Mouse (Mus musculus): ENCODE data around the gene Tmem215.

Gene Tmem215

DNA sequence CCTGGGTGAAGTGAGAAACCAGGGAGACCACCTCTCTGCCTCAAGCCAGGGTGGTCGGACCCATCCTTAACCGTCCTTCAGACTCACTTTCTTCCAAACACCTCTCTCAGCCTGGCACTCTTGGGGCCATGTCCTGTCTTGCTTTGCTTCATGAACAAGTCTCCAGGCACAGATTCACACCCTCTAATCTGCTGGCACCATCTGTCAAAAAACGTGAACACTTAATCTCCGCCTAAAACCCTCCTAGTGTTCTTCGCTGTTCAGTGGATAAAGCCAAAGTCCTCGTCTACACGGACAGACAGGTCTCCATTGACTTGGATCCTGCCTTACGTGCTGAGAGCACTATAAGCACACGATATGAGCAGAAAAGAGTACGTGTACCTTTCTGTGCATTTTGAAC lies at the start of gene Tmem215:
Tmem215 (plus strand) TSS at position 301 of the 400 bp plus-strand sequence.
- DNase-seq, result no peak

DNA sequence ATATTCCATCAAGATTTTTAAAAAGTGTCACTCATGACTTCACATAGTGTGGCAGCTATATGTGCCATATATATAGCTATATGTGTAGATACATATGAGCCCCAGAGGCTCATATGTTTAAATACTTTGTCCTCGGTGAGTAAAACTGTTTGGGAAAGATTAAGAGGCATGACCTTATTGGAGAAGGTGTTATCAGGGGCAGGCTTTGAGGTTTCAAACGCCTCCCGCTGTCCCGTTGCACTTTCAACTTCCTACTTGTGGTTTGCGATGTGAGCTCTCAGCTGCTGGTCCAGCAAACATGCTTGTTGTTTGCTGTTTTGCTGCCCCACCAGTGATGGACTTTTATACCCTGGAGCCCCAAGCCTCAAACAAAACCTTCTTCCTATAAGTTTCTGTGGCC lies 40.1 kb upstream of the Tmem215 start:
- DNase-seq, result no peak

DNA sequence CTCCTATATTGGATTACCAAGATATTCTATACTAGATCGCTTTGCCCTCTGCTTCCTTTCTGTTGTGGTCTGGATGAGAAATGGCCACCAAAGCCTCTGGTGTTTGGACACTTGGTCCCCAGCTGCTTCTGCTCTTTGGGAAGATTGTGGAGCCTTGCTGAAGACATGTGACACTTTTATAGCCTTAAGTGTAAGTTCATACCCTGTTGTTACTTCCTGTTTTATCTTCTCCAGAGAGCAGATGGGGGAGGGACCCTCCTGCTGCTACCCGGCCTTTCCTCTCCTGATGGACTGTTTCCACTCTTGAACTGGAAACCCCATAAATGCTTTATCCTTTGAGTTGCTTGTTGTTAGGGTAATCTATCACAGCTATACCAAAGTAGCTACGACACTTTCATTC lies 38.6 kb upstream of the Tmem215 start:
- DNase-seq, result no peak

DNA sequence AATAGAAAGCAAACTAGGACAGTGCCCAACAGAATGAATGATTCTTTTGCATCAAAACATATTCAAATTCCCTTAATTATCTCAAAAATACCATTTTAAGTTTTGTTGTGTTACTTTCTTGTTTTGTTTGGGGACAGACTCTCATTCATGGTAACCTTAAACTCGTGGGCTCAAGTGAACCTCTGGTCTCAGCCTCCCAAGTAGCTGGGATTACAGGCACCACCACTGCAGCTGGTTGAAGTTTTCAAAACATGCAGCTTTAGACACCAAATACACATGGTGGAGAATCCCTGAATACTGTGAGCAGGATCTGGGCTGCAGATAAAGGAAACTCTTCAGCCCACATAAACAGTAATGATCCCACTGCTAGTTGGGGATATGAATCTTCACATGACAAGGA lies 37.6 kb upstream of the Tmem215 start:
- DNase-seq, result no peak

GRCm38 (mm10) chr4:40443565-40443964 lies 28.4 kb upstream of the Tmem215 start:
- no peak for DNase-seq

DNA sequence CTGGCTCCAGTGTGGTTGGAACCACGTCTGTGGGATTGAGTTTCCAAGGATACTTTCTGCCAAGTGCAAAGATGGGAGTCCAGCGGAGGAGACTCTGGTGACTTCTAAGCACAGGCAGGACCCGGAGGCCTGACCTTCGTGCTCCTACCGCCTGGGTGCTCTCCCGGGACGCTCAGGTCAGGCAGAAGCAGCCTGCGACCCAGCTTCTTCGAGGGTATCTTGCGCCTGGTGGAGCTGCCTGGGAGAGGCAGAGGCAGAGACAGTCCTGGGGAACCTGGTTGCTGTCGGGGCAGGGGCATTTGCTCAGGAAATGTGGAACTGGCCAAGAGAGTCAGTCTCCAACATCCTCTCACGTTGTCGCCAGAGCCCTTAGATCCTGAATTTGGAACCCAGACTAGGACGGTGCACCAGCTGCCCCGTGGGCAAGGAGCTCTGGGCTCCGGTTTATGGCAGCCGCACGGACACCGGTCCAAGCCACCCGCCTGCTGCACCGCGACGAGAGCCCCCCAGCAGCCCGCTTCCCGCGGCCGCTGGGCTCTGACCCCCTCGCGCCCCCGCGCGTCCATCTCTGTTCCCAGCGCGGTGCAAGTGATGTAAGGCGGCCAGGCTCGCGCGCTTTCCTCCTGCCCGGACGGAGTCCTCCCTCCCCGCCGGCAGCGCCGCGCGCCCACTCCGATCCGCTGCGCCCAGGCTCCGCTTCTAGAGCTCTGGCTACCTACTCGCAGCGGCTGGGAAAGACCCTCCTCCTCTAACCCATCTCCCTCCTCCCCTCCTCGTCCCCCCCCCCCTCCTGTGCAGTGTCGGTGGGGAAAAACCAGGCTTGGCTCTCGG lies 935 bp downstream of the Tmem215 start:
- DNase-seq, result no peak

DNA sequence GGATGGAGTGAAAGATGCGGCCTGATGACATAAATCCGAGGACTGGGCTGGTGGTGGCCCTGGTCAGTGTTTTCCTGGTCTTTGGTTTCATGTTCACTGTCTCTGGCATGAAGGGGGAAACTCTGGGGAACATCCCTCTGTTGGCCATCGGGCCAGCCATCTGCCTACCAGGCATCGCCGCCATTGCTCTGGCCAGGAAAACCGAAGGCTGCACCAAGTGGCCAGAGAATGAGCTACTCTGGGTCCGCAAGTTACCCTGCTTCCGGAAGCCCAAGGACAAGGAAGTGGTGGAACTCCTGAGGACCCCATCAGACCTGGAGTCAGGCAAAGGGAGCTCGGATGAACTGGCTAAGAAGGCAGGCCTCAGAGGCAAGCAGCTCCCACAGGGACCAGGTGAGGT lies 1.9 kb downstream of the Tmem215 start:
- no peak for DNase-seq

- no peak for DNase-seq
These were observed 6.0 kb downstream of the Tmem215 start for GRCm38 (mm10) chr4:40477963-40478362.

DNA sequence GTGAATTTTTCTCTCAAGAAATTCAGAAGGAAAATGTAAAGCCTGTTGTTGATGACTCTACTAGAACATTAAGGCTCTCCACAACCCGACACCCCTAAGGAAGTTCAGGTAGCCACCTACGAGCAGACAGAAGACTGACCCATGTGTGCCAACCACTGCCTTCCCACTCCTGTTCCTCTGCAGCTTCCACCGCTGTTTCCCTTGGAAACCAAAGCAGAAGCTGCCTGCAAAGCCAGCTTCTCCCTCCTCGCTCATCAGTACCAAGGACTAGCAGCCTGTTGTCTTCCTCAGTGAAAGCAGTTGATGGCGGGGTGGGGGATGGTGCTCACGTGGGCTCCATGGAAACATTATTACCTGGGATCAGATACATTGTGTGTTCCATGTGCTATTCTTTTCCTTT lies 14.6 kb downstream of the Tmem215 start:
- no peak for DNase-seq

- no peak for DNase-seq
These were observed 19.8 kb downstream of the Tmem215 start for GRCm38 (mm10) chr4:40491731-40492130.

- no peak for DNase-seq
These were observed 24.4 kb downstream of the Tmem215 start for GRCm38 (mm10) chr4:40496354-40496753.

DNA sequence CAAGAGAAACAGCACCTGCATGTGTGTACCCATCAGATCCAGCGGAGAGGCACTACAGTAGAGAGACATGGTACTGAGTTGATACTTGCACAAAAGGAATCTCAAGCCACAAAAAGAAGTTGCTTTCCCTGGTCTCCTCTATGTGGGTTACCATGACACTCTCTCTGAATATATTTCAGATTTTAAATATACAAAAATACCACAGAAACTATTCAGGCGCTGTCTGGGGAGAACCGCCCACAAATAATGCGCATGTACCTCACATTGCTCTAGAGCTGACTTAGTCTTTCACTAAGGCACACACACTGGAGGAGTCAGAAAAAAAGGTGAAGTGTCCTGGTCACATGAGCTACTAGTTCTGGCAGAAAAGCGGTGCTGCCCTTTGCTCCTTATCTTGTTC lies 24.8 kb downstream of the Tmem215 start:
- DNase-seq, result no peak

- no peak for DNase-seq
These were observed 28.0 kb downstream of the Tmem215 start for GRCm38 (mm10) chr4:40499812-40500591.

- no peak for DNase-seq
These were observed 30.5 kb downstream of the Tmem215 start for GRCm38 (mm10) chr4:40502459-40502858.

- no peak for DNase-seq
These were observed 37.6 kb downstream of the Tmem215 start for GRCm38 (mm10) chr4:40509534-40509933.

- DNase-seq, result no peak
These were observed 41.3 kb downstream of the Tmem215 start for GRCm38 (mm10) chr4:40513235-40513634.

- DNase-seq, result no peak
These were observed 46.8 kb downstream of the Tmem215 start for GRCm38 (mm10) chr4:40518545-40519324.

All from cerebellum, adult 18-20 months (tissue).